In the genomic region with DNA sequence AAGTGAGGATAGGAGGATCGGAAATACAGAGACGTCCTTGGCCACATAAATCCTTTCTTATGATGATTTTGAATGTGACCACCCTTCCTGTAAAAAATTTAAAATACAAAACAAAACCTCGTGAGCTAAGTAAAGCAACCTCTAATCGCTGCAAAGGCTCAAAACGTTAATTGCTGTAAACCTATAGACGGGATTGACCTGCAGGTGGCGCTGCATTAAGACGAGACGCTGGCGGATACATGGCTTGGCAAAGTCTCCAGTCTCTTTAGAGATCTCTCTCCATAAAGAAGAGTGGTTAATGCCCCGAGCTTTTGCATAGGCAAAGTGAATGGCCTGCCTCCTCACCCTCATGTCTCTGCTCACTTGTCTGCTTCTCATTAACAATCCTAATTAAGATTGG, we compare ENCODE assay signal across 8 mouse cellular contexts.
DNase-seq lines count a peak whose midpoint lies in the region.

No protein-coding gene starts in this region.

- DNase-seq in cerebellum, adult 11 months = peak; percentile 6
- DNase-seq in cerebellum, adult 11-12 months = no peak
- peak; percentile 60 for DNase-seq in thymus, postnatal 4 days
- no peak for DNase-seq in thymus, postnatal 36 days
- peak; percentile 7 to 76 for DNase-seq in kidney, postnatal 36 days
- peak; percentile 39 for DNase-seq in mesoderm, embryonic 11.5 days (ENCODE audit: low read depth, low spot score)
- DNase-seq in urinary bladder, postnatal 36 days (ENCODE audit: low spot score in 2 of 2) = no peak
- DNase-seq in lung, postnatal 25 days (ENCODE audit: low spot score) = no peak

Comparison
In these comparisons a context has a peak if more than half of its experiments do, and no peak if none do; other contexts are left out.
1. DNase-seq: peak in cerebellum, adult 11 months (single experiment), thymus, postnatal 4 days (single experiment), kidney, postnatal 36 days (2 of 2) and mesoderm, embryonic 11.5 days (single experiment); none in cerebellum, adult 11-12 months (single experiment), thymus, postnatal 36 days (0 of 2), urinary bladder, postnatal 36 days (0 of 2) and lung, postnatal 25 days (single experiment).